Mouse (Mus musculus) liver, embryonic 14.5 days (tissue): Measurements from ENCODE around the gene Eml3.

ENCODE experiments used
- CTCF ChIP-seq: IDR thresholded peaks from 2 replicates; pipeline ENCODE4 v1.5.1; 2016; ENCODE audit warnings: antibody characterized with exemption, low read depth, control low read depth
- EP300 ChIP-seq: IDR thresholded peaks from 2 replicates; pipeline ENCODE4 v1.6.1; 2016; ENCODE audit warnings: antibody characterized with exemption, low read depth

DNA sequence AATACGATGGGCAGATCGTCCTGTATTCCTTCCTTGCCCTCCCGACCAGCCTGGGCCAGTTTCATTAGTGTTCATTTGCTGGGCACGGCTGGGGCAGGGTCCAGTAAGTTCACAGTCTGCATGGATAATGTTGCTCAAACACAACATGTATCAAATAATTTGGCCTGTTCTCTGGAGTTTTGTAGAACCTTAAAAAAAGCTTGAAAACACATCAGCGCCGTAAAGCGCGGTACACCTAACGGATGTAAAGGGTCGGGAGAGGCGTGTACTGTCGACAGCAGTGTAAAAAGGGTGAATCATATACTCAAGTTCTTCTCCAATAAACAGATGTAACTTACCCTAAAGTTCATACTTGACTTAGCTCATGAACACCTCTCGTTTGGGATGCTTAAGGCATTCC lies 30.8 kb upstream of the Eml3 start:
- TF ChIP-seq CTCF (no peak), EP300 (no peak)
